Mouse (Mus musculus): ENCODE measurements at regions not wholly inside any gene's neighbourhood (a gene's known extent, or its start where the extent isn't known, plus 50 kb on each side); places are given as distances from the start of the nearest gene placed in this dataset.

DNA sequence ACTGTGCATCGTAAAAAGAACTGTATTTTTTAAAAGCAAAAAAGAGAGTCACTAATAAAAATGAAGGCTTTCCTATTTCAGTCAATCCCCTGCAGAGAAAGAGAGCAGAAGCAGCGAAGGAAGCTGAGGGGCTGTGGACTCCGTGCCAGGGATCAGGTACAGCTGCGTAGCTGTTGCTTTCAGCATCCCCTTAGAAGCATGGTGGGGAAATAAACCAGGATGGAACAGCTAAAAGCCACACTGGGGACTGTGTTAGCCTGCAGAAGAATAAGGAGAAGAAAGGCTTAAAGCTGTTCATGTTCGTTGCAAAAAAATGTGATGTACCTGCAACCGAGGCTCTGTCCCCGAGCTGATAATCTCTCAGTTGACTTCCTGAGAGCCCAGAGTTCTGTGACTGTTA lies 1302.6 kb upstream of the Sel1l start:
- TF ChIP-seq POLR2A (IDR thresholded peaks at IDR 0.05; ENCODE audit: low read depth, low read length) (no peak), CTCF (IDR thresholded peaks at IDR 0.05; ENCODE audit: extremely low read depth, insufficient read length, insufficient replicate concordance, low read depth, low read length) (no peak)
